Mouse (Mus musculus) liver, adult 10 weeks (tissue): Measurements from ENCODE around the gene Gm3952. TPM values are rescaled to one million over a fixed set of nuclear protein-coding genes. Genes with fewer than 3 reads are reported as not detected.

Source experiments
- polyA plus RNA-seq: library from polyadenylated mRNA; stranded (reverse); fragments of 350-450 nt; fragmentation: Illumina TruSeq; extraction: RNeasy Lipid Tissue Mini Kit (QIAGEN cat#74804); gene quantifications from one replicate; pipeline ENCODE4 v1.2.3, GENCODE M21; 2014; ENCODE audit warnings: low read depth, low replicate concordance

The Gm3952 gene
- polyA plus RNA-seq: not detected

DNA sequence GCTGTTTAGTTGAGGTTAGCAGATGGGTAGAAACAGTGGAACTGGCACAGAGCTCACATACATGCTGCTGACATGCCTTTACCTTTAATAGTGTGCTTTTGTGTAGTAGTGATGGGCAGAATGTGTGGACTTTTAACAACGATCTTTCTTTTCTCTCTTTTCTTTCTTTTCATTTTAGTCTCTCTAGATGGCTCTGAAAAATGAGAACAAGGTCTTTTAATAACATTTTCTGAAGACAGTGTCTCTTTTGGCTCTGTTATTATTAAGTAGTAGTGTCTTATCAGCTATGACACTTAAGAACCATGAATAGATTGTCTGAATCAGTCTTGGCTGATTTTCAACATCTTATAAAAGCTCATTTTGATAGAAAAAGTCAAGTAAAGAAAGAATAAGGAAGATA is at the start of gene Gm3952:
Gene Gm3952, minus strand, starts transcription at position 101 of the 400 bp plus-strand sequence.

Other genes starting within 250 kb of the Gm3952 start
- 171 TPM for gene Itgb1, start 113.0 kb downstream of the Gm3952 start, polyA plus RNA-seq